Mouse (Mus musculus): Measurements from ENCODE around the gene Bsn.
"Not testable (repeated sequence)": the region's sequence is repeated elsewhere in the genome, so short reads cannot be mapped to it uniquely, and the experiment has no call there.

Gene Bsn

DNA sequence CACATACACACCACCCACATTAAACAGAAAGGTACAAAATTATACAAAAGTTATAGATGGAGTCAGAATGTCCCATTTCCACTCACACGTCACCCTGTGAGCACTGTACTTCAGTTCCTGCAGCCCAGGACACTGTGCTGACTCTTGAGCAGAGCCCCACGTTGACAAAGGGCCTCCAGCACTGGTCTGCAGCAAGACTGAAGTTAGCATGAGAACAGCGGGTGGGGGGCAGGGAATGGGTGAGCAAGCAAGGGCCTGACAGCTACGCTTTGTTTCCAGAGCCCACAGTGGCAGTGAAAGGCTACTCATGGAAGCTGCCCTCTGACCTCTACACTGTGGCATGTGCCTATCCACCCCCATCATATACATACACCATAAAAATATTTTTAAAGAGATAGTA lies 40.4 kb downstream of the Bsn start:
- DNase-seq (ENCODE audit: low spot score in 2 of 2) = no peak

DNA sequence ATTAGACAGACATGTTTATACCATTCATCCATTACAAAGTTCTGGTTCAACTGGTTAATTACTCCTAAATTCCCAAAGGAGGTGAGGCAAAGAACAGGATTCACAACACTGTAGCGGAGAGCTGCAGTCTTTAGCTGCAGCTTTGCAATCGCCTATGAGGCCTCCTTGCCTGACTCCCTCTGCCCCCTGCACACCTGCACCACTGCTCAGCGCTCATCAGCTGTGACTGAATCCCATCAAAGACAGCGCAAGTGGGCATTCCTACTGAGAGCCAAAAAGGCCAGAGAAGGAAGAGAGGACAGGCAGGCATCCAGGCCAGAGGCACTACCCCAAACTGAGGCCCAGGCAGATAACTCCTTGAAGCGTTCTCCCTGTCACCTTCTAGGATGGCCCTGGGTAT lies 42.6 kb downstream of the Bsn start:
- no peak for DNase-seq (ENCODE audit: low spot score in 2 of 2)

DNA sequence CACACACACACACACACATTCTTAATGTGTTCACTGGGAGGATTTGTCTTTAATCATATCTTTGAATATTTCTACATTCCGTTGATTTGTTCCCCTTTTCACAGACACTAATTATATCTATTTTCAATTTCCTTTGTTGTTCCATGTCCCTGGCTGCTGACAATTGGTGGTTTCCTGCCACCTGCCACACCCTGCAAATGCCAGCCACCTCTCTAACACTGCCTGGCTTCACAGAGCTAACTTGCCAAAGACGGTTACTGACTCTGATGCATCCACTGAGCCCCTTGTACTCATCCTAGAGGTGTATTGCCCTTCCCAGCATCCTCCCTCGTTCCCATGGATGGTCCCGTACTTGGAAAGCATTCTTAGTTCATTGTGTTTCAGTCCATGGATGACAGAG lies 43.7 kb downstream of the Bsn start:
- DNase-seq (ENCODE audit: low spot score in 2 of 2) = no peak

DNA sequence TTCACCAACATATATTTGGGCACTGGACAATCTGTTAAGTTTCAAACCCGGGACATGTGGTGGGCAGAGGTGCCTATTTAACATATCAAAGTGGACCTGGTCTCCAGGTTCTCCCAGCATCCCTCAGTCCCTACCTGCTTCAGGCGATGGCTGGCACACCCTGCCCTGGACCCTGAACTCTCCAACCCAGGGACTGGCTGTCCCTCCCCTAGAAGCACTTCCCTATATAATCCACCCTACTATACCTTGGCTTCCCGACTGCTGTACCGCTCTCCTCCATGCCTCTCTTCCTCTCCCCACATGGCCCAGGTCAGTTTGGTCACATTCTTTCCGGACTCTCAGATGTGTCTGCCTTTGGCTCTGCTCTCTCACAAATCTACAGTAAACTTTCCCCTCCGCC lies 44.4 kb downstream of the Bsn start:
- DNase-seq (ENCODE audit: low spot score in 2 of 2) = no peak

DNA sequence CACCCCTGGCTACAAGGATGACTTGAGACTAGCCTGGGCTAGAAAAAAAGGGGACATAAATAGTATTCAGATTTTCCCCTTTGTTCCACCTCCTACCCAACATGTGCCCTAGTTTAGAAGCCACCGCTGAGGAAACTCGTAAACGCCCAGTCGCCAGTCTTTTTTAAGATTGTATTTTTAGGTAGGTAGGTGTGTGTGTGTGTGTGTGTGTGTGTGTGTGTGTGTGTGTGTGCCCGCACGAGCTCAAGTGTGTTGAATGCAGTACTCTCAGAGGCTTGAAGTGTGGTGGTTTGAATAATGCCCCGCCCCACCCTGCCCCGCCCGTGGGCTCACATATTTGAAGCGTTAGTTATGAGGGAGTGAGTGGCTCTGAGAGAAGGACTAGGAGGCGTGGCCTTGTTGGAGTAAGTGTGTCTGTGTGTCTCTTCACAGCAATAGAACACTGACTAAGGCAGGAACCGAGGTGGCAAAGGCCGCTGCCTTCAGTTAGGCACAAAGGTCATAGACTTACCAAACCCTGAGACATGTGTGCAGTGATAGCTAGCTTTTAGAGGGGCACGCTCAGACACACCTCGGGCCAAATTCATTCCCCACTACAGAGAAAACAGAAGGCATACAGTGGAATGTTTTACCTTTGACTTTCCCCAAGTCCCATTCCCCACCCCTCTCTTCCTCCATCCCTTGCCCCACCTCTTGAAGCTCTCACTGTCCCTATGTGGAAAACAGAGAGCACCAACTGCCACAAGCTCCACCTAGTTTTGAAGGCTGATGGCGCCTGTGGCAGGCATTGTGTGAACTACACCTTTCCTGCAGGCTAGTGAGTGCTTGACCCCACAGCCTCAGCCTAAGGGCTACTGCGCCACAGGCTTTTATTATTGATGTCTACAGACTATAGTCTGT lies 45.6 kb downstream of the Bsn start:
- DNase-seq (ENCODE audit: low spot score in 2 of 2) = no peak

DNA sequence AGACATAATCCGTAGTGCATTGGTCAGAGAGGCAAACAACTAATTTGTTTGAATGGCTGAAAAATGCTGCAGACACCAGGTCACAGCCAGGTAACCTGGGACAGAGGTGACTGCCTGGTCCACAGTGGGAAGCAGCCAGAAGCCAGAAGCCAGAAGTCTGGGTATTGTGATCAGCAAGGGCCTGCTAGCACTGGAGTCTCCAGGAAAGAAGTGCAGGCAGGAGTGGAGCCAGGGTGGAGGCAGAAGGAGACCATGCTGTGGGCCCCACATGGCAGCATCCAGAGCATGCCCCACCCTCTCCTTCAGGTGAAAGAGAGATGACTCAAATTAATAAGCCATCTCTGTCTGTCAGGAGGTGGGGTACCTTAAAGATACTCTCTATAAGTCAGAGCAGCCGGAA lies 46.7 kb downstream of the Bsn start:
- no peak for DNase-seq (ENCODE audit: low spot score in 2 of 2)

DNA sequence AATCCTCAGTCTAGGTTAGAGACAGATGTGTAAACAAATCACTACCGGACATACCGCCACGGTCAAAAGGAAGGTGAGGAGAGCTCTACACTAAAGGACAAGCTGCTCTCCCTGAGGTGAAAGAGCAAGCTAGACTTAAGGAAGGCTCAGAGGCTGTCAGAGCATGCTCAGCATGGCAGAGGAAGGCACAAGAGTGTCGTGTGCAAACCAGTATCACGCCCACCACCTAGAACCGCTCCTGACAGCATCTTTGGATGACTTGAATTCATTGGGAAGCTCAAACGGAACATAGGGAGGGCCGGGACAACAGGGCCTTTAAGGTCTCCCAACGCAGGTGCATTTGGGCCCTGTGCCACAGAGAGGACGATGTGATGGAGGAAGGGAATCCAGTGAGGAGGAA lies 48.8 kb downstream of the Bsn start:
- no peak for DNase-seq (ENCODE audit: low spot score in 2 of 2)

DNA sequence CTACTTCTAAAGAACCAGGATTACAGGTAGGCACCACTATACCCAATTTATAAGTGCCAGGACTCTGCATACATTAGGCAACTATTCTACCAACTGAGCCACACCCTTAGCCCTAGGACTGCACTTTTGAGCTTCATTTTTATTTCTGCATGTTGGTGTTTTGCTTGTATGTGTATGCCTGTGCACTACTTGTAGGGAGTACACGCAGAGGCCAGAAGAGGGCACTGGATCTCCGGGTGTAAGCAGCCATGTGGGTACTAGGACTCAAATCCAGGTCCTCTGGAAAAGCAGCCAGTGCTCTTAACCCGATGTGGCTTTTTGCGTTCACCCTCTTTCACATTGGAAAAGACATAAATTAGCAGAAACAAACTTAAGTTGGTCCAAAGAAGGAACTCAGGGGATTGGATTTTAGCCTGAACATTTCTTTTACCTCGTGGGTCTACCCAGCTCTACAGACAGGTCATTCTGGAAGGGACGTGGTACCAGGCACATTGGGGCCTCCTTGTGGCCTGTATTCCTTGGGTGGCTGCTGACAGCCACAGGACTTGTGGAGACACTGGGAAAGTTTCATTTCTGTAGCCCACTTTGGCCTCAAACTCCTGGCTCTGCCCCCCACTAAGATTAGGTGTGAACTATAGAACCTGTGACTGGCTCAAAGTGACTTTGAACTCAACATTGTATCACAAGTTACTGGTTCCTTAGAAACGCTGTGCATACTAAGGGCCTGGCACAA lies 50.1 kb downstream of the Bsn start:
- no peak for DNase-seq (ENCODE audit: low spot score in 2 of 2)

DNA sequence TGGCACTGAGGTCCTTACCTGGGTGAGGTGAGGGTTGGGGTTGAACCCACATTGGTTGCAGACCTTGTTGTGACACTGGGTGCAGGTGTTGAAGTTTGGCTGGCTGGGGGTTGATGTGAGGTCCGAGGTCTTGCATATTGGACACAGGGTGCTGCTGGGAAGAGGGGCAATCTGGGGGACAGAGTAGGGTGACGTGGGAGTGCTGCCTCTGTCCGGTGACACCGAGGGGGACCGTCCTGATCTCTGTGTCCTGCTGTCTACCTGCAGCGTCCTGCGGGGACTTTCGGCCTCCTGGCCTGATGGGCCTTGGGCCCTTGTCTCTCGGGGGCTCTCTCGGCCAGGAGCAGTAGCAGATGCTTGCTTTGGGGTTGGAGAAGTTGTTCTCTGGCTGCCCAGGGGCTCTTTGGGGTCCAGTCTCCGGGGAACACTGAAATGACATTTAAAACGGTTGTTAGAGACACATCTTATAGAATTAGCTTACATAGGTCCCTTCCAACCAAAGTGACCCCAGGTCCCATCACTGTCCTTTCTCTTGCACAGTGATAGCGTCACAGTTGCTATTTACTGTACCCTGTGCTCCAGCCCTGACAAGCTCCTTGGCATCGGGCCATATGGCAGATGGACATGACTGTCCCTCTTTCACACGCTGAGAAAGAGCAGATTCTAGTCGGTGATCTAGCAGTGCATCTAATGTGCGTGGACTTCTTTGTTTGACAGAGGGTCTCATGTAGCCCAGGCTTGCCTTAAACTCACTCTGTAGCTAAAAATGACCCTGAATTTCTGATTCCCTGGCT lies 50.8 kb downstream of the Bsn start:
- no peak for DNase-seq (ENCODE audit: low spot score in 2 of 2)

DNA sequence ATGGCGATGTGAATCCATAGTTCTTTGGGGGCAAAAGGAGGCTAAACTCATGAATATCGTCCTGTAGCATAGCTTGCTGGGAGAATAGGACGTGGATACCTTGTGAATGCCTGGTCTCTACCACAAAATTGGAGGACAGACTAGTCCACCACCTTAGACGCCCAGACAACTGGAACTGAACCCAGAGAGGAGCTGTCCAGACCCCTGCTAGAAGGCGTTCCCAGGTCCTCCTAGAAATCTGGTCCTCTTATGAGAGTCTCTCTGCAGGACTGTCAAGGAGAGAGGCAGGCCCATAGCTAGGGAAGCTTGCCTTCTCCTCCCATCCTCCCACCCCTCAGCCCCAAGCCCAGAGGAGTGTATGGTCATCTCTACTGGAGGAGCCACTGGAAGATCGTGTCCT lies 52.1 kb downstream of the Bsn start:
- no peak for DNase-seq (ENCODE audit: low spot score in 2 of 2)

DNA sequence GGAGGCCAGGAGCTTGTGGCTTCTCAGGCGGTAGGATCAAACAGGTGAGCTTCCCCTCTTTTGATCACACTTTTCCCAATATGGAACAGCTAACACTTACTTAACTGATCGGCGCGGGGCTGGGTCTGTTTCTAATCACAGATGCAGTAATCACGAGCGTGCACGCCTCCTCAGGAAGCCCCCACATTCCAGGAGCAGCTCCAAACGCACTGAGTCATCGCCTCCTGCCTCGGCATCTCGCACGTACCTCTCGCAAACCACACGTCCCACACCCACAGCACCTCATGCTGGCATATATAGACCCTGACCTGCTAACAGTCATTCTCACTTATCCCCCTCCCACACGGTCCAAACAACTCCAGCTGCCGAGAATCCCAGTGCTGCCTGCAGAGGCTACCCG lies 52.7 kb downstream of the Bsn start:
- DNase-seq (ENCODE audit: low spot score in 2 of 2) = no peak

DNA sequence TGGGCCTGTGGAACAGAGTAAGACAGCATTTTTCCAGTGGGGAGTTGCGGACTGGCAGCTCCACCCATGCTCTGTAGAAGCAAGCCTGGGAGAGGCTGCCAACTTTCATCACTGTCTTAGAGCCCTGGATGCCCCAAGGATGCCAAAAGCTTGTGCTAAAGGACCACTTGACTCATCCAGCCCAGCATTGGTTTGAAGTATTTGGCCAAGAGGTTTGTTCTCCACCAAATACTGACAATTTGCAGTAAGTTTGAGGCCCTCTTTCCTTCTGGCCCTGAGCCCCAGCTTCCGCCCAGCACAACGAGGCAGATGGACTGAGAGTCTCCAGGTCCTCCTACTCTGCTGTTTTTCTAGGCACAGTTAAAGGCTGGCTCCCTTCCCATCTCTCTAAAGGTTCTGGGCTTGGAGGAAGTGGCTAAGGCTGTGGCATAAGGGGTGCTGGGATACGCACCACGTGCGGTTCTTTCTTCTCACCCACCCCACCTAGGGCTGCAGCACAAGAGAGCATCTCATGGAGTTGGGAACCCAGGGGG lies 53.2 kb downstream of the Bsn start:
- no peak for DNase-seq (ENCODE audit: low spot score in 2 of 2)

DNA sequence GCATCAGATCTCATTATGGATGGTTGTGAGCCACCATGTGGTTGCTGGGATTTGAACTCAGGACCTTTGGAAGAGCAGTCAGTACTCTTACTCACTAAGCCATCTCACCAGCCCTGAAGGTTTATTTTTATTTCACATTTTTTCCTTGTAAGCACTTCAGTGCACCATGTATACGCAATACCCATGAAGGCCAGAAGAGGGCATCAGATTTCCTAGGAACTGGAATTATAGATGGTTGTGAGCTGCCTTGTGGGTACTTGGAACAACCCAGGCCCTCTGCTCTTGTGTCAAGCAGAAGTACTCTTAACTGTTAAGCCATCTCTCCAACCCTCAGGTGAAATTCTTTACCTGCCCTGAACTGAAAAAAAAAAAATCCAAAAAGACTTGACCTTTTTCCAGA lies 54.0 kb downstream of the Bsn start:
- DNase-seq (ENCODE audit: low spot score in 2 of 2) = no peak

DNA sequence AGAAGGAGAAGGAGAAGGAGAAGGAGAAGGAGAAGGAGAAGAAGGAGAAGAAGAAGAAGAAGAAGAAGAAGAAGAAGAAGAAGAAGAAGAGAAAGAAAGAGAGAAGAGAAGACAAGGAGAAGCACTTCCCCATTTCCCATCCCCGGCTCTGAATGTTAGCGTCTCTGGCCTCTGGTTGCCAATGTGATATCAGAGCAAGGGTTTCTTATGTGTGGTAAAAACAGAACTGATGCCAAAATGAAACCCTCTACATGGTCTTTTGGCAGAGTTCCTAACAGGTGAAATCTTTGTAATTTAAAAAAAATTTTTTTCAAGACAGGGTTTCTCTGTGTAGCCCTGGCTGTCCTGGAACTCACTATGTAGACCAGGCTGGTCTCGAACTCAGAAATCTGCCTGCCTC lies 54.5 kb downstream of the Bsn start:
- not testable (repeated sequence) for DNase-seq (ENCODE audit: low spot score in 2 of 2)

DNA sequence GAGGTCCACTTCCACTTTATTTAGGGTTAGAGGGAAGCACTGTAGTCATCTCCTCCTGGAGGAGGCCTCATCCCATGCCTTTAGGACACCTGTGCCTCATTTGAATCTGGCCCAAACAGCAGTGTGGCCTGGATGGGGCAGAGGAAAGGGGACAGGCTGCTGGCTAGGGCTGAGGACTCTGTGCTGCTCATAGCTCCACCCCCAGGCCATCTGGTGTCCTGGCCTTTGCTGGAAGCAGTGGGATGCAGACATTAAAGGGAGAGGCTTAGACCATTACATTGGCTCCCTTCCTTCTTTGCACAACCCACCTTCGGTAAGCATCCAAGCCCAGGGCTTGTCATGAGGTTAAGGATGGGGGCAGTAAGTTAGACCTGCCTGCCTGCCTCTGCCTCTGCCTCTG lies 56.7 kb downstream of the Bsn start:
- no peak for DNase-seq (ENCODE audit: low spot score in 2 of 2)

DNA sequence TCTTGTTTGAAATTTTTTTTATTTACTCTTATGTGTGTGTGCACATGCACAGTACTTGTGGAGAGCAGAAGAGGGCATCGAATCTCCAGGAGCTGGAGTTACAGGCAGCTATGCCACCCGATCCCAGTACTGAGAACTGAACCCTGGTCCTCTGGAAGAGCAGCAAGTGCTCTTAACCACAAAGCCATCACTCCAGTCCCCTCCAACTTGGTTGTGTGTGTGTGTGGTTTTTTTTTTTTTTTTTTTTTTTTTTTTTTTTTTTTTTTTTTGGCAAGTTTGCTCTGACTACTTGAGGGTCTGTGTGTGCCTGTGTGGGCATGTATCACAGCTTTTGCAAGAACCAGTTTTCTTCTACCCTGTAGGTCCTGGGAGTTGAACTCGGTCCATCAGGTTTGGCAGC lies 57.8 kb downstream of the Bsn start:
- no peak for DNase-seq (ENCODE audit: low spot score in 2 of 2)

DNA sequence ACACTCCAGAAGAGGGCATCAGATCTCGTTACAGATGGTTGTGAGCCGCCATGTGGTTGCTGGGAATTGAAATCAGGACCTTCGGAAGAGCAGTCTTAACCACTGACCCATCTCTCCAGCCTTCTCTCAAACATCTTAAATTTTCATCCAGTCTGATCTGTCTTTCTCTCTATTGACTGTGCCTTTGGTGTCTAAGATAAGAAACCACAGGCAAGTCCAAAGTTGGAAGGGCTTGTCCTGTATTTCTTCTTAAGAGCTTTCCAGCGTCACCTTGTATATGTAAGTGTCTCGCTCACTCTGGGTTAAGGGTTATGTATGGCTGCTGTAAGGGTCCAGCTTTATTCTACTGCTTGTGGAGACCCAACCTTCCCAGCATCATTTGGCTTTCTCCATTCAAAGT lies 58.7 kb downstream of the Bsn start:
- no peak for DNase-seq (ENCODE audit: low spot score in 2 of 2)

DNA sequence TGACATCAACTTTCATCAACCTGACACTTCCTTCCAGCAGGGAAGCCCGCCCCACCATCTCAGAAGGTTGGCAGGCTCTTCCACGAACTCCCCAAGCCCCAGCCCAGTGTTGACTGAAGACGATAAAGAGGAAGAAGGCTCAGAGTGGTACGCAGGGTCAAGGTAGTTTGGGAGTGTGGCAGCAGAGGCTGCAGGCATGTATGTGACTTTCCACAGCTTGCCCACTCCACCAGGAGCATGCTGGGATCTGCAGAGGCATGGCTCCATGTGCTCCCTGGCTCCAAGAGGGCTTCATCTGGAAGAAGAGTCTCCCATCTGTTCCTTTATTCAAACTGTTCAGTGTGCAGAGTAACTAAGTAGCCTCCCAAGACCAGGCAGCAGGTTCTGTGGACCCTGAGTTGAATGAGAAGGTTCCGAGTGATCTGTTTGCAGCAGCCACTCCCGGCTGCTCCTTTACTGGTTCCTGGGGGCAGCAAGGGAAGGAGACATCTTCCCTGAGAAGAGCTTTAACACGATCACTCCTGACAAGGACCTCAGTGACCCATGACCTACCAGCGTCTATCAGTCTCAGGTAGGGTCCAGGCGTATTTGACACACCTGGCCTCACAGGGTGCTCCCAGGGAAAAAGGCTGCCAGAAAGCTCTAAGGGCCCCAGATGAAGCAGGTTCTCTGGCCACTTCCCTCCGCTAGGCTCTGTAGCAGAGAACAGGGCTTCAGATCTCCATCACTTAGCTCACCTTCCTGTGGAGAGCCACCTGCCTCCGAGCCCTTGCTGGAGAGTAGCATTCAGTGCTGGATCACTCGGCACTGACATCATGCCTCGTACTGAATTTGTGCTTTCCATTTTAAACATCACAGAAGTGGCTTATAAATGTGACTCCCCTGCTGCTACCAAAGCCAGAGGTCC lies 60.9 kb downstream of the Bsn start:
- no peak for DNase-seq (ENCODE audit: low spot score in 2 of 2)

DNA sequence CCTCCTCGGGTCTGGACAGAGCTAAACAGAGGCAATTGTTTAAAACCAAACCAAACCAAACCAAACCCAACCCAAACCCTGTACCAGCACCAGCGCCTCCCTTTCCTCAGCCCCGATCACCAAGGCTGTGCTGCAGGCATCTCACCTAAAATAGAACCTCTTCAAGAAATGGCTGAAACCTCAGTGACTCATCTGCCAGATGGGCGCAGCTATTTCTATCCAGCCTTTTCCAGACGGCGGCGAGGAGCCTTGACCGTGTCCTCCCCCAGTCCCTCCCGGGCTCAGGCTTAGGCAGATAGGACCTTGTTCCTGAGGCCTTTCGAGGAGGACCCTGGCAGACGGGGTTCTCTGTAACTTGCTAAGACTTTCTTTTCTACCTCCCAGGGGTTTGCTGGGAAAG lies 61.9 kb downstream of the Bsn start:
- DNase-seq (ENCODE audit: low spot score in 2 of 2) = no peak

DNA sequence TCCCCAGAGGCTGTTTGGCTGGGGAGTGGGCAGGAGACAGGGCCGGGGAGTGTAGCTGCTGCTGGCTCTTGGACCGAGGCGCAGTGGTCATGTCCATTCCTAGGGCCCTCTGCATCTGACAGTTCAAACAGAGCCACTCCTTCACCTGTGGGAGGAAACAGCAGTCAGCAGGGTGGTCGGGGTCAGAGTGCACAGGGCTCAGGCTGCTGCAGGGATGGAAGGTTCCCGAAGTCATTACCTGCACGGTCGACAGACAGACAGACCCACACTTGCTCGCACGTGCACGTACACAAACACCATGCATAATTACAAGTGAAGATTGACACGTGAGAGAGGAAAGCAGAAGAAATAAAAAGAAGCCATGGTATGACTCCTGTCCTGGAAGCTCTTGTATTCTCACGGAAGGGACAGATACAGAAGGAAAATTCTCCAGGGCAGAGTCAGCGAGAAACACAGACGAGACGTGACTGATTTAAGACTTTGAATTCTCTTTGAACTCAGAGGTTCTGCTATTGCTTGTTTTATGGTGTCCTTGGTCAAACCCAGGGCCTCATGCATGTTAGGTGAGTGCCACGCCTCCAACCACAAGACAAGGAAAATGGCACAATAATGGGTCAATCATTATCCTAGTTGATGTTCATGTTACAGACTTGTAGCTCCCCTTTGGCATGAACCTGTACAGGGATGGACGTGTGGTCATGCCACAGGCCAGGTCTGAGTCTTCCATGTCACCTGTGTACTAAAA lies 63.6 kb downstream of the Bsn start:
- no peak for DNase-seq (ENCODE audit: low spot score in 2 of 2)

Data from urinary bladder, adult 18-20 months (tissue).